Mouse (Mus musculus) spleen, postnatal 10 days (tissue): ENCODE measurements at regions not wholly inside any gene's neighbourhood (a gene's known extent, or its start where the extent isn't known, plus 50 kb on each side); places are given as distances from the start of the nearest gene placed in this dataset.

ENCODE experiments used
- DNase-seq, 2 experiments: peaks; one replicate each; pipeline ENCODE4 v3.0.0; 2021 to 2022; ENCODE audit warnings: low spot score in 2 of 2

DNA sequence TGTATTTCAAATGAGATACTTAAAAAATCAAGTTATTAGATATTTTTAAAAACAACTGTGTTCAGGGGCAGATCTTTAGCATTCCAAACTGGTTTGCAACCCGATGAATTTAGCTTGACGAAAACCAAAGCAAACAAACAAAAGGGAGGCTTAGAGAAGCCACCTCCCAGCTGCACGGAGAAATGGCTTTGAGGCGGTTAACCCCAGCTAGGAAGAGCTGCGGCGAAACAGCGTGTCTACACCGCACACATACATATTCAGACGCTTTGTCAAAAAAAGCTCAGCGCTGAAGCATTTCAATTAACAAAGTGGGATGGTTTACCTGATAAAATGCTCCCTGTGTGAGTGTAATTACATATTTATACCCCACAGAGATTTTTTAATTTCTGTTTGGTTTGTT is 123.0 kb upstream of the Ap5m1 start:
- no peak for DNase-seq

DNA sequence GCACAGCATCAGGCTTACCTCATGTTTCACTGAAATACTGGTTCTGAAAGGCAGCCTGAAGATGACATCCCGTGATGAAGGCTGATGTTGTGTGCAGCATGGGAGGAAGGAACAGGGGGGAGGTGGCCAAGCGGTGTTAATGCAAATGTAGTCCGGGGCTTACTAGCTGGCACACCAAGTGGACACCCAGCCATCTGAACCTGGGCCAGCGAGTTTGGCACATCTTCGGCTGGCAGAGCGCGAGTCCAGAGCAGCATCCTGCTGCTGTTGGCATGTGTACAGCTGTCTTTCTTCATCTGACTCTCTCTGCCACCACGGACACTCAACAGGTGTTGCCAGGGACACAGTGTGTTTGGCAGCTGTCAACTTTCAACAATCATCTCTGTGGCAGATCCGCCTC is 135.0 kb upstream of the Ap5m1 start:
- DNase-seq = no peak

DNA sequence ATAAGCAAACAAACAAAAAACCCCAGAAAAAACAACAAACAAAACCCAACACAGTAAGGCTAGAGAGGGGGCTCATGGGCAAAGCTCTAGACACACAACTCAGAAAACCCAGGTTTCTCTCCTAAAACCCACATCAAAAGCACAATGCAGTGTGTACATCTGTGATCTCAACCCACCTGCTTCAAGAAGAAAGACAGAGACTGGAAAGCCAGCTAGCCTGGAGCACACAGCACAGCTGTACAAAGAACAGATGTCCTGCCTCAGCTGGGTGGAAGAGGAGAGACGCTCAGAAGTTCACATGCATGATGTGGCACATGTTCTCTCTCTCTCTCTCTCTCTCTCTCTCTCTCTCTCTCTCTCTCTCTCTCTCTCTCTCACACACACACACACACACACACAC is 140.0 kb upstream of the Ap5m1 start:
- no peak for DNase-seq

DNA sequence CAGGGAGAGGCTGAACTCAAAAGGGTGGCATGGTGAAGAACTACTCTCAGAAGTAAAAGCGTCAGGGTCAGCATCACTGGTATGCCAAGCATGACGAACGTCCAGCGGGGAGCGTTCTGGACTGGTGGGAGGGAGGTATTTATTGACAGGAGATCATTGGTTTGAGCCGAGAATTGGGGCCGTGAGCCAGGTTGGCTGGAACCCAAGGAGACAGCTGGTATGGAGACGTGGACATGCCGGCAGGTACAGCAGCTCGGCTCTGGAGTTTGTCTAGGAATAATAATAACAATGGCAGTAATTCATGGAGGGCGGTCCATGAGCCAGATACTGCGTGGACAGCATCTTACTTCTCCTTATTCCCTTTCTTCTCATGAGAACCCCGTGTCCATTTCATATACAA is 156.5 kb upstream of the Ap5m1 start:
- DNase-seq = no peak

DNA sequence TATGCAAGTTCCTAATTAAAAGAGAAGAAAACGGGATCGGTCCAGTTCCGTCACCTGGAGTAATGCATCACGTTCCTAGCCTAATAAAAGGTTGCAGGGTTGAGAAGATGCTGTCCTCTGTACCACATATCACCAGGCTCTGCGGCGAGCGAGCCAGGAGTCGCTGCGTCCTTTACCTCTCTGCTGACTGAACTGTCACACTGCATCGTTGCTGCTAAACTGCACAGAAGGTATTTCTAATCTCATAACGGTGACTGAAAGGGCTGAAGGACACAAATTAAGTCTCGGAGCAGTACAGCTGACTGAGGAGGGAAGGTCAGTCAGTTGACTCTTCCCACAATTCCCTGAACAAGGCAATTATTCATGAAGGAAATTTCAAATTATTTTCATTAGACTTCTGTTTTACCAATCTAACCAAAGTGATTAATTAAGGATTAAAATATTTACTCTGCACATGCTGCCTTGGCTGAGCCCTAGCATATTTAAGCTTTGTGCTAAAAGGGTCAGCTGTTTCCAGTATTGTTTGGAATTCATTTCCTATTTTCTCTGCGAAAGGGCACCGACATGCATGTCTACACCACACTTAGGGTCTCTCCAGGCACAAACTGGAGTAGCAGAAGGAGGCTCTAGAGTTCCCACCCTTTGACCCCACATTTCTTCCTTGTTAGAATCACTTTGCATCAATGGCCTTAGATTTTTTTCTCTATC is 157.8 kb upstream of the Ap5m1 start:
- DNase-seq = no peak

DNA sequence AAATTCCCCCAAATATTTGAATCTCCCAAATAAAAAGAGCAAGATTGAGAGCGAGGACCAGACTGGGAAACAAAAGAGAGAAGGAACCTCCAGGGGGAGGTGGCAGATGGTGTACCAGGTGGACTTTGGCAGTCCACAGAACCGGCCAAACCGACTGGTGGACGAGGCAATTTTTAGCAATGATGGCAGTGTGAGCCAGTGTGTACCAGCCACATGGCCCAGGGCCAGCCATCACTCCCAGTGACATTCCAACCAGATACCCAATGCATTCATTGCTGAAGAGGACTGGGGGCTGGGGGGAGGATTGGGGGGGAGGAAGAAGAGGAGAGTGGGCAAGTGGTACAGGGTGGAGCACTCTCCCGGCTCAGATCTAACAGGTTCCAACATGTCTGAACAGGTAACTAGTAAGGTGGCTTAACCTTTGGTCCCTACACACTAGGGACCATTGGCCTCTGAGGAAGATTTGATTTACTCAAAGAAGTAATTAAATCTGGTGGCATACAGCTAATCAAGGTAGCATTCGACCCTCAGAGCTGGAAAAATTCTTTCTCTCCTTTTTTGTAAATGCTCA is 158.4 kb upstream of the Ap5m1 start:
- DNase-seq = no peak

DNA sequence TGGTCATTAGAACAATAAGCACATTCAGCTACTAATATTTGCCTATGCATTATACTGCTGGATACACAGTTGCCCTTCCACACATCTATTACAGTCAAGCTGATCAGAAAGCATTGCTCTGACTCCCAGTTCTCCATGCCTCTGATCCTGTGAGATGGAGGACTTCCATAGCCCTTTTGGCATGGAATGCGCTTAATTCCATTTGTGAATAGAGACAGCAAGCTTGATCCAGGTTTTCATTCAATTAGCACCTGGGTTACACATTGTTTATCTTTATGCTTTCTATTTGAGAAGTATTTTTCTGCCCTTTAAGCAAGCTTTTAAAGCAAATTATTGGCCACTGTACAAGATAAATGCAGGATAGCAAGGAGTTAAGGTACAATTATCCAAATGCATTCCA is 158.9 kb upstream of the Ap5m1 start:
- no peak for DNase-seq

DNA sequence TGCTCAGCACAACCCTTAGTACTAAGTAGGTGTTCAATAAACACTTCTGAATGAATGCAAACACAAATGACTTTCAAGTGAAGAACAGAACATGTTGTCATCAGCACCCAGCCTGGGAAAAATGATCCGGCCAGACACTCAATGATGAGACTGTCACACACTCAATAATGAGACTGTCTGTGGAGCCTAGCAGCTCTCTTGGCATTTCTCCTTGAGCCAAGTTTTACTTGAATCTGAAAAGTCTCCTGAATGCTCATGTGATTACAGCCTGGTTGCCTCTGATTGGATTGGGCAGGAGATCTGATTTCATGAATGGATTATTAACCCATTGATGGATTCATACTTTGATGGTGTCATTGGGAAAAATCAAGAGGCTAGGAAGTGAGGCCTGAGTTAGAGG is 161.3 kb upstream of the Ap5m1 start:
- DNase-seq = no peak

DNA sequence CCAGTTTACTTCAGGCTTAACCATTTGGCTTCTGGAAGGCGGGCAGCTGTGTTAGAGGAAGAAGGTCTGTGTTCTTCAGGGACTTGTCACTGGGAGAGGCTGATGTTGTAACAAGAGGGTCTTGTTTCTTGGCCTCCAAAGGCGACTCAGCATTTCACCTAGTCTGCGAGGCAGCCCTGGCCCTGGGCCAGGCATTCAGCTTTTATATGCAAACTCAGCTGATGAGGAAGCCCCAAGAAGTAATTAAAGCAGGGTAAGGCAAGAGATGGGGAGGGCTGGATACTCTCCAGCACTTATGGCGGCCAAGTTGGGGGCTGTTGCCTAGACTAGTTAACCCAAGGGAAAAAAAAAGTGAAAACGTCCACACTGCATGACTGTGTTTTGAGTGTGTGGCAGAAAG is 162.4 kb upstream of the Ap5m1 start:
- no peak for DNase-seq

DNA sequence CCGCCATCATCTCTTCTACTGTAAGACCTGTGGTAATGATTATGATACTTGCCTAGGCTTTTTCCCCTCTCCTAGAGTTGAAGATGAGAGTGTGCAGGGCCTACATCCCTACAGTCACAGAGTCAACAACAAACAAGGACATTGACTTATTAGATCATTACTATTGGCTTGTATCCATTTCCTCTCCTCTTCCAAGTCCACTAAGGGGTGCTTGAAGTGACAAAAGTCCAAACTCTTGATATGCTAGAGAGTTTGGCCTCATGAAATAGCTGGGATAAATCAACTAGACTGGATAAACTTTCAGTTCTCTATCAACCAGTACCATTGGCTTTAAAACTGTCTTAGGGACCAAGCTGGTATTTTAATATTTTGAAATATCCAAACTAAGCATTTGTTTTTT is 165.7 kb upstream of the Ap5m1 start:
- DNase-seq = no peak

DNA sequence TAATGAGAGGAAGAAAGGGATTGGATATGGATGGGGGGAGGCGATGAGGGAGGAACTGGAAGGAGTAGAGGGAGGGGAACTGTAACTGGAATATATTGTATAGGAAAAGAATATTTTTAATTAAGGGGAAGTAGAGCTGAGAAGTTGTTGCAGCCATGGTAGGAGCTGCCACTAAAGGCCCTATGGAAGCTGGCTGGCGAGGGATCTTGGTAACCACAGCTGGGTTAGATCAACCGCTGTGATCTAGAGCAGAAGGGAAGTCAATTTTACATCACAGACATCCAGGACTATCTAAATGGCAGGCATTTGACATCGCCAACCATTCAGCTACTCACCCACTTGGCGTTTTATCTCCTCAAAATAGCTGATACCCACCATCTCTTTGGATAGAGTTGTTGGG is 168.8 kb upstream of the Ap5m1 start:
- DNase-seq = no peak

DNA sequence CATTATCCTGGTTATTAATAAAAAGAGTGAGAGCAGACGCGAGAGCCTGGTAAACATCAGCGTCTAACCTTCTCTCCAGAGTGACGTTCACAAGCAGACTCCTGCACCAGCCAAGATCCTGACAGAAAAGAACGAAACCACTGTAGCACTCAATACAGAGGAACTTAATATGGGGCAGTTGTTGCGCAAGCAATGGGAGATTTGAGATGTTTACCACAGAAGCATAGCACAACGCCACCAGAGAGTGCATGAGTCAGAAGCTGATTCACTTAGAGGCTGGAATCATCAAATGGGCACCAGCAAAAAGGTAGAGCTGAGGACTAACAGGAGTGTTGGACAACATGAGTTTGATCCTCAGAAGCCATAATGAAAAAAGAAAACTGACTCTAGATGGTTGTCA is 169.7 kb upstream of the Ap5m1 start:
- no peak for DNase-seq

DNA sequence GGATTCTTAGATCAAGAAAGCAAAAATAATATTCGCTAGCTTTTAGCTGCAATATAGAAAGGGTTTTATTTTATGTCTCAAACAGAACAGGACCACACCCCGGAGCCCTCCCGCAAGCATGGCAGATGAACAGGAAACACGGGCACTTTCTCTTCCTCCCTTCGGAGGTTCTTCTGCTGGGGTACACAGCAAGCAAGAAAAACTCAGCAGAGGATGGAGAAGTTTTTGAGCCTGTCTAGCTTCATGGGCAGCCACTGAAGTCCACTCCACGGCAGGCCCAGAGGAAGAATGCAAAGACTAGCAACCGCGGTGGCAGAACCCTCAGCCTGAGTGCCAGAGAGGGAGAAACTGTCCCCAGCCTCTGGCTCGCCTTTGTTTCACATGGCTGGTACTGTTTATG is 174.7 kb upstream of the Ap5m1 start:
- peak; percentile 4 to 35 for DNase-seq

DNA sequence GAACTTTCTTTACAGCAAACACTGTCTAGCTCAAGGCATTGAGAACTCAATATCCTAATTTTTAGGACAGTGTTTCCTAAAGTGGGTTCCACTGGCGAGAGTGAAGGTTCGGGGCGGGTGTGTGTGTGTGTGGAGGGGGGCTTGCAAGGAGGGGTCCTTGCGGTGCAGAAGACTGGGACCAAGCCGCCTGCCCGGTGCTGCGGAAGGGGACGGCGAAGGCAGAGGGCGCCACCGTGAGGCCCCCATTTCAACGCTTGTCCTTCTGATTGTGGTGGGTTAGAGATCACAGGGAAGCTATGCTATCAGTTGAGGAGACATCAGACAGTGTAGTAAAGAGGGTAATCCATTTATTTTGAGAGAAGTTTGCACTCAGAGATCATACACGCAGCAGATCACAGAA is 176.9 kb upstream of the Ap5m1 start:
- no peak for DNase-seq

DNA sequence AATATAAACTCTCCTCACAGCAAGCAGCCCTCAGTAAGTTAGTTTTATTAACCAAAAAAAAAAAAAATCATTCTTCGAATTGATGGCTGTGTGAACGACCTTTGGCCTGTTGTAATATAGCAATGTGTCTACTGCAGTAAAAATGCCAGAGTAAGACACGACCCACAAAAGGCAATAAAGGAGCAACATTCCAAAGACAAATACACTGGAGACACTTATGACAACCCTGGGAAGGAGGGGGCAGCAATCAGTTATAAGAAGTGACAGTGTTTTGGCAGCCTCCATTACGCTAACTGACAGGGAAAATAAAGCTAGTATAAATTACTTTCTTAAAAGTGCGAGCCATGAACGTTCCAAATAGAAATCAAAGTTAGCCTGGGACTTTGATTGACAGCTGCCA is 185.9 kb upstream of the Ap5m1 start:
- no peak for DNase-seq

DNA sequence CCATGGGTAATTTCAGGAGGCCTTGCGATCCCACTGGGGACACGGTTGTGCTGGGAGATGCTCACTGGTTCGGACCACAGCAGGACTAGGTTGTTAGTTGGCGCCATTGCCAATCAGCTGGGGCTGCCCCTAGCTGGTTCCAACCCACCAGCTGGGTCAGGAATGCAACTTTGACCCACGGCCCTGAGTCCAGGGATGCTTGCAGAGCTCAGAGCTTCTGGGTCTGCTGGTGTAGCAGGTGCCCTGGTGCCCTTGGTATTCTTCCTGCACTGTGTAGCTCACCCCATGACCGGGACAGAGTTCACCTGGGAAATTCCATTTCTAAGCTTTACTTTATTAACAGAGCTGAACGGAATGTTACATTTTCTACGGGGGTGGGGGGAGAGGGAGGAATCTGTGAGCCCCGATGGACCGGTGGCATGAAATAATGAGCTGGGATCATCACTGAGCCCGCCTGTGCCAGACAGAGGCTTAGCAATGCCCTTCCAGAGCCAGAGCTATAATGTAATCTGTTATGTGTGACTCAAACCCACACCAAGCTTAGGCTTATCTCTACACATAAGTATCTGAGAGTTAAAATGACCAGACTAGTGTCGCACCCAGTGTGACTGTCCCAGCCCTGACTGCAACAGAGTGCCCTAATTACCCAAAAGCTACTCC is 187.8 kb upstream of the Ap5m1 start:
- DNase-seq = no peak

DNA sequence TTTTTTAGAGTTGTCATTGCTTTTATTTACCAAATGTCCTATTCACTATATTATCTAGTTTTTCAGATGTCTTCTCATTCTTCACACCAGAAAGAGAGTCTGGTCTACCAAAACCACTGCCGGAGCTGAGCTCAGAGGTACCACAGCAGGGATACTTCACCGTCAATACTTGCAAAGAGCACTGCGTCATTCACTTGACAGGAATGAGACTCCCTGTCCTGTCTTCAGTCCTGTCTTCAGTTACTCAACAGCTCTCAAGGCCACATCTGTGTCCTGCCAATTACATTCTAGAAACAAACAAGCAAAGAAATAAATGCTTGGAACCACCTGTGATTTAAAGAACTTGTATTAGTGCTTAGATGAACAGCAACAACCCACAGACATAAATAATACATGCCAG is 194.6 kb upstream of the Ap5m1 start:
- no peak for DNase-seq

DNA sequence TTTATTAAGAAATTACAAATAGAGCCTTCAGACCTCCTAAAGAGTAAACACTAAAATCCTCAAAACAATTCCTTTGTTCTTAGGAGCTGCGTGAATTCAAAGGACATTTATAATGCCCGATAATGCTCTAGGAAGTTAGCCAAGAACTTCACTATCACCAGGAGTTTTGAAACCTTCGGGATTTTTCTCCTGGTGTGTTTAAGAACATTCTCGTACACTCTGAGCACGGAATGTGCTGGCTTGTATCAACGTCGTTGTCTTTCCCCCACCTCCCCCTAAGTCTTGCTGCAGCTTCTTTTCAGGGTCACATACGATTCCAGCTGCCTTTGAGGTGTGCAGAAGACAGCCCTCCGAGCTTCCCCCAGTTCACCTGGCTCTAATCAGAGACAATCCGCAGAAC is 195.9 kb upstream of the Ap5m1 start:
- no peak for DNase-seq

DNA sequence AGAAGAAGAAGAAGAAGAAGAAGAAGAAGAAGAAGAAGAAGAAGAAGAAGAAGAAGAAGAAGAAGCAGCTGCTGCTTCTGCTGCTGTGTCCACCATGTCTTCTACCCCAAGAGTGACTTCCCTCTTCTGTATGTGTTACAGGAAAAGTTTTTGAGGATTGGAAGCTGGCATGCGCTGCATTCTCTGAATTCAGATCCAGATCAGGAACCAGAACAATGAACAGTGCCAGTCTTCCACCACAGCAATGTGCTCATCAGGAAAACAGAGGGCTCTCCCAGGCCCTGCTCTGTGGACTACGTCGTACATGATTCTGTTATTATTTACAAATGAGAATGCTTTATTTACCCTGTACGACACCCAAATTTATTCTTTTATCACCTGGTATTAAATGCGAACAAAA is 181.8 kb upstream of the Otx2 start:
- no peak for DNase-seq

DNA sequence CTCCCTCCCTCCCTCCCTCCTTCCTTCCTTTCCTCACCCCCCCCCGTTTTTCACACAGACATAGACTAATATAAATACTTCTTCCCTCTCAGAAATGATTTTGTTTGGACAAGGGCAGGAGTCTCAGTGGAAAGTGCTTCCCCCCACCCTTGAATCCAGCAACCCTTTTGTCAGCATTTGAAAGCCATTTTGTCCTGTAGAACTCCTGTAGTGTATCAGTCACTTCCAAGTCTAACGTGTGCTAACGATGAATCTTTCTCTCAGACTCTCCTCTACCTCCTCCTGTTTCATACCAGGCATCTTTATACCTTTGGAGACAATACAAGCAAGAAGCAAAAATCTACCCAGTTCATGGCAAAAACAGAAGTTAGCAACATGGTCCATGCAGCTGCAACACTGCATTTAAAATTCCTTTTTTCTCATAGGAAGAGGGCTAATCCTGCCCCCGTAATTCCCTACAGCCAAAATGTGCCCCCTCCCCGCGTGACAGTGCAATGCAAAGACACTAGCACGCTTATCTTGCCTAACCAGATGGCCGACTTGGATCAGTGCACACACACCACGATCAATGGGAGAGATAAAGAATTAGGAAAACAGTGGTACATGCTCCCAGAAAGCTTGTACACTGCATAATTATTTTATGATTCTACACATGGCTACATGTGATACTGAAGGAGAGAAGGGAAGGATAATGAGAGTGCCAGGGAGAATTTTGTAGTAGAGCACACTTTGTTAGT is 180.7 kb upstream of the Otx2 start:
- DNase-seq = no peak

DNA sequence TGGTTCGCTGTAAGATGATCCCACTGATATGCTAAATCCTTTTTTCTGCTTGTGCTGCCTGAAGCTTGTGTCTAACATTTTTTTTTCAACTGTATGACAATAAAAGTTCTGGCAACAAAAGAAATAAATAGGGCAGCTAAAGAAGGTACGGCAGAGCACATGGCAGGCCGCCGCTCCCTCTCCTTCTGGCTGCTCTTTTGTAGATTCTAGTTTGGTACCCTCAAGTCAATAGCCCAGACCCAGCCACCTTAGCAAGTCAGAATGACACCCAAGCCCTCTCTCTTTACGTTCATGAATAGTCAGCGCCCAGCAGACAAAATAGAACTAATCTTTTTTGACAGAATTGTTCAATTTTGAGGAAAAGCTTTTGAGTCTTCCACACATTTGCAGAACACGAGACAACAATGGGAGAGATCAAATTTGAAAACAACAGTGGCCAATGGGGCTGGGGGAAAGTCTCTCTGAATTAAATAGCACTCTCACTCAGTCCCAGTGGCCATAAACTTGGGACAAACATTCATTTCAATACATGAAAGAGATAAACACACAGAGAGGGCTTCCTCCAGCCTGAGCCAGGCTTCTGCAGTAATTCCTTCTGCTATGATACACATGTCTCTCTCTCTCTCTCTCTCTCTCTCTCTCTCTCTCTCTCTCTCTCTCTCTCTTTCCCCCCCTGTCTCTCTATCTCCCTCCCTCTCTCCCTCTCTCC is 180.0 kb upstream of the Otx2 start:
- DNase-seq = no peak

DNA sequence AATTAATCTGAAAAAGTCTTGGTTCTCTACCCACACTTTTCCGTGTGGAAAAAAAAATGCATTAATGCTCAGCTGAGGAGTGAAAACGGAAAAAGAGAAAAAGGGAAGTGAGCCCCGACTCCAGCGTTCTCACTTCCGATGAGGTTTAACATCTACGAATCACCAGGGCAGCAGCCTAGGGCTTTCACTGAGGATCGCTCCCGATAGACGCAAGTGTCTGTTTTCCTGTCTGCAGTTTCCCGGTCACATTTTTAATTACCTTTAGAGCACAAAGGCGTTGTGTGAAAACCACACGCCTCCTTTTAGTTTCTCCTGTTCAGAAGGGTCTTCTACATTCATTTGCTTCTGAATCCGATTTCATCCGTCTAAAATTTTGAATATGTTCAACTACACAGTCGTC is 179.2 kb upstream of the Otx2 start:
- no peak for DNase-seq
